Mouse (Mus musculus) gastrocnemius, postnatal 25 days (tissue): Measurements from ENCODE around the gene Plagl2. TPM values are rescaled to one million over a fixed set of nuclear protein-coding genes. Genes with fewer than 3 reads are reported as not detected.
"Not testable (repeated sequence)": the region's sequence is repeated elsewhere in the genome, so short reads cannot be mapped to it uniquely, and the experiment has no call there.

ENCODE experiments used
- DNase-seq: peaks from one replicate; pipeline ENCODE4 v3.0.0; 2022
- long read RNA-seq, 2 experiments: library from polyadenylated mRNA; stranded (forward); transcript quantifications; one replicate each; pipeline ENCODE4 v2.0.0; 2021
- total RNA-seq, 2 experiments: library from RNA; stranded (reverse); gene quantifications; 1 replicate in 1 of 2; 2 replicates in 1 of 2; pipeline ENCODE4 v1.2.3; 2021

The Plagl2 gene
- 1 to 10 TPM; 3.2 to 4.0 TPM for total RNA-seq
- long read RNA-seq, experiment 1 = 0 reads
- long read RNA-seq, experiment 2 = 0 reads

- peak; percentile 94 for DNase-seq
Observed at GRCm38 (mm10) chr2:153241250-153242014, at the start of gene Plagl2, which contains the start of gene Pofut1. TSS of gene Plagl2 (minus strand) at chr2:153241426. TSS of gene Pofut1 (plus strand) at chr2:153241533.

- DNase-seq = no peak
Observed at GRCm38 (mm10) chr2:153287835-153288234, 46.6 kb upstream of the Plagl2 start.

- DNase-seq = no peak
Observed at GRCm38 (mm10) chr2:153286524-153286923, 45.3 kb upstream of the Plagl2 start.

GRCm38 (mm10) chr2:153283919-153284318 is 42.7 kb upstream of the Plagl2 start:
- DNase-seq = no peak

GRCm38 (mm10) chr2:153278357-153278756 is 37.1 kb upstream of the Plagl2 start:
- DNase-seq = no peak

- not testable (repeated sequence) for DNase-seq
Observed at GRCm38 (mm10) chr2:153276846-153277245, 35.6 kb upstream of the Plagl2 start.

- no peak for DNase-seq
Observed at GRCm38 (mm10) chr2:153276440-153276839, 35.2 kb upstream of the Plagl2 start.

GRCm38 (mm10) chr2:153275577-153275976 is 34.4 kb upstream of the Plagl2 start:
- DNase-seq = not testable (repeated sequence)

GRCm38 (mm10) chr2:153274919-153275247 is 33.7 kb upstream of the Plagl2 start:
- no peak for DNase-seq

- DNase-seq = not testable (repeated sequence)
Observed at GRCm38 (mm10) chr2:153274200-153274918, 33.1 kb upstream of the Plagl2 start.

GRCm38 (mm10) chr2:153270231-153270915 is 29.1 kb upstream of the Plagl2 start:
- DNase-seq = not testable (repeated sequence)

GRCm38 (mm10) chr2:153267331-153267730 is 26.1 kb upstream of the Plagl2 start:
- no peak for DNase-seq

GRCm38 (mm10) chr2:153263053-153263452 is 21.8 kb upstream of the Plagl2 start:
- no peak for DNase-seq

- no peak for DNase-seq
Observed at GRCm38 (mm10) chr2:153259864-153260674, 18.8 kb upstream of the Plagl2 start.

- no peak for DNase-seq
Observed at GRCm38 (mm10) chr2:153259030-153259863, 18.0 kb upstream of the Plagl2 start.

- no peak for DNase-seq
Observed at GRCm38 (mm10) chr2:153256604-153257003, 15.4 kb upstream of the Plagl2 start.

GRCm38 (mm10) chr2:153249751-153250150 is 8.5 kb upstream of the Plagl2 start:
- no peak for DNase-seq

- no peak for DNase-seq
Observed at GRCm38 (mm10) chr2:153242156-153242555, 930 bp upstream of the Plagl2 start.

- DNase-seq = no peak
Observed at GRCm38 (mm10) chr2:153240701-153241235, 458 bp downstream of the Plagl2 start.

- DNase-seq = no peak
Observed at GRCm38 (mm10) chr2:153239860-153240480, 1.3 kb downstream of the Plagl2 start.
